Mouse (Mus musculus): ENCODE results near the gene Pi4kb.
"Not testable (repeated sequence)": the region's sequence is repeated elsewhere in the genome, so short reads cannot be mapped to it uniquely, and the experiment has no call there.

Gene Pi4kb

GRCm38 (mm10) chr3:95016532-95017056 lies 42.1 kb downstream of the Pi4kb start:
- no peak for DNase-seq

GRCm38 (mm10) chr3:95018741-95019140 lies 44.2 kb downstream of the Pi4kb start:
- DNase-seq = no peak

- DNase-seq = not testable (repeated sequence)
Measured at GRCm38 (mm10) chr3:95020956-95021355, 46.4 kb downstream of the Pi4kb start.

GRCm38 (mm10) chr3:95024551-95024950 lies 50.0 kb downstream of the Pi4kb start:
- DNase-seq = peak in 1 of 2 experiments; percentile 63

GRCm38 (mm10) chr3:95025202-95025601 lies 50.7 kb downstream of the Pi4kb start:
- no peak for DNase-seq

GRCm38 (mm10) chr3:95027057-95027645 lies 52.6 kb downstream of the Pi4kb start:
- no peak for DNase-seq

- no peak for DNase-seq
Measured at GRCm38 (mm10) chr3:95027701-95028100, 53.2 kb downstream of the Pi4kb start.

GRCm38 (mm10) chr3:95028603-95029002 lies 54.1 kb downstream of the Pi4kb start:
- no peak for DNase-seq

GRCm38 (mm10) chr3:95029291-95029827 lies 54.8 kb downstream of the Pi4kb start:
- not testable (repeated sequence) for DNase-seq

GRCm38 (mm10) chr3:95029953-95030352 lies 55.4 kb downstream of the Pi4kb start:
- no peak for DNase-seq

- DNase-seq = no peak
Measured at GRCm38 (mm10) chr3:95041625-95042024, 67.1 kb downstream of the Pi4kb start.

GRCm38 (mm10) chr3:95042166-95042837 lies 67.8 kb downstream of the Pi4kb start, which contains the start of gene Psmd4:
Gene Psmd4, minus strand, starts transcription at chr3:95042614.
- DNase-seq = peak; percentile 97 to 98

GRCm38 (mm10) chr3:95042838-95043229 lies 68.3 kb downstream of the Pi4kb start:
- DNase-seq = no peak

- no peak for DNase-seq
Measured at GRCm38 (mm10) chr3:95043251-95043650, 68.7 kb downstream of the Pi4kb start.

GRCm38 (mm10) chr3:95046462-95047057 lies 72.0 kb downstream of the Pi4kb start:
- no peak for DNase-seq

- no peak for DNase-seq
Measured at GRCm38 (mm10) chr3:95047914-95048313, 73.4 kb downstream of the Pi4kb start.

GRCm38 (mm10) chr3:95052959-95053358 lies 78.4 kb downstream of the Pi4kb start:
- DNase-seq = peak; percentile 68 to 74

GRCm38 (mm10) chr3:95053701-95054100 lies 79.2 kb downstream of the Pi4kb start:
- peak; percentile 60 to 70 for DNase-seq

GRCm38 (mm10) chr3:95054481-95055260 lies 80.1 kb downstream of the Pi4kb start:
- DNase-seq = peak; percentile 46 to 58

- no peak for DNase-seq
Measured at GRCm38 (mm10) chr3:95056275-95056674, 81.7 kb downstream of the Pi4kb start.
